In genomic region chr14:31954945-31955344, GRCm38 (mm10) we compare ENCODE assay signal across 8 mouse cellular contexts.
DNase-seq lines count a peak whose midpoint lies in the region; ATAC-seq lines count a peak whose summit lies in the region.

No protein-coding gene starts in this region.

- H3K9me3 ChIP-seq in midbrain, embryonic 11.5 days (ENCODE audit: control insufficient read depth, low read length), result no peaks in the 10 kb centered on the region

- no peak overlapping the region for H3K4me2 ChIP-seq in midbrain, embryonic 11.5 days

- H3K9ac ChIP-seq in midbrain, embryonic 11.5 days (ENCODE audit: low read length), result no peak overlapping the region

- no peaks in the 10 kb centered on the region for H3K4me1 ChIP-seq in midbrain, embryonic 11.5 days (ENCODE audit: control insufficient read depth, insufficient read depth, low read length)

- no peaks in the 10 kb centered on the region for H3K27me3 ChIP-seq in midbrain, embryonic 11.5 days (ENCODE audit: control insufficient read depth, insufficient read depth, low read length)

- H3K36me3 ChIP-seq in midbrain, embryonic 11.5 days (ENCODE audit: control insufficient read depth, insufficient read depth, low read length), result no peaks in the 10 kb centered on the region

- peak; percentile 52 for ATAC-seq in inflammation-experienced regulatory T-cells, adult 6 months
- ATAC-seq in midbrain, embryonic 11.5 days (ENCODE audit: low FRiP score), result peak; percentile 57; the same call in 1 of the 2 replicates
- ATAC-seq in activated CD4-positive, CD25-positive, alpha-beta regulatory T cell, adult 4 months, result no peak

- peak; percentile 90 for DNase-seq in adipocyte (ENCODE audit: low spot score)
- peak; percentile 95 for DNase-seq in cerebellum, adult 9-10 months
- DNase-seq in frontal cortex, adult 2 months (ENCODE audit: extremely low spot score in 1 of 2, low spot score in 1 of 2), result peak; percentile 74 to 96
- peak; percentile 37 to 92 for DNase-seq in left cerebral cortex, adult 9 months (ENCODE audit: low spot score in 2 of 2)
- DNase-seq in midbrain, embryonic 11.5 days (ENCODE audit: low spot score, missing footprints), result peak; percentile 98
- peak; percentile 90 for DNase-seq in right cerebral cortex, postnatal 4 days

- H3K4me3 ChIP-seq in midbrain, embryonic 11.5 days (ENCODE audit: low read depth, low read length), result no peak overlapping the region

- WGBS in midbrain, embryonic 11.5 days, result 7% methylated on average over 4 of the region's 4 CpGs

- H3K27ac ChIP-seq in midbrain, embryonic 11.5 days (ENCODE audit: low read depth, low read length), result no peak overlapping the region
